Mouse (Mus musculus): ENCODE data around the gene Cdkn2aip. TPM values are rescaled to one million over a fixed set of nuclear protein-coding genes. Genes with fewer than 3 reads are reported as not detected.

The Cdkn2aip gene
- polyA plus RNA-seq, 1 experiment from 2014 or later: 18.4 TPM

GRCm38 (mm10) chr8:47673317-47674139, 40.2 kb downstream of the Cdkn2aip start:
- peak overlapping the region; percentile 99 for H3K27ac ChIP-seq
- DNase-seq (ENCODE audit: low spot score): peak; percentile 97
- WGBS: under 1% methylated on average over 53 of the region's 53 CpGs
- H3K27me3 ChIP-seq (ENCODE audit: insufficient read depth, poor library complexity, severe bottlenecking): no peaks in the 10 kb centered on the region
- H3K9me3 ChIP-seq: no peaks in the 10 kb centered on the region
- peaks cover 6% of the 10 kb centered on the region for H3K36me3 ChIP-seq
- peak overlapping the region; percentile 97 for H3K4me3 ChIP-seq
- peaks cover 5% of the 10 kb centered on the region; the same call in 1 of the 2 replicates for H3K4me1 ChIP-seq

GRCm38 (mm10) chr8:47664231-47664785, 49.4 kb downstream of the Cdkn2aip start:
- DNase-seq (ENCODE audit: low spot score): no peak
- Histone ChIP-seq H3K27me3 (ENCODE audit: insufficient read depth, poor library complexity, severe bottlenecking) (no peaks in the 10 kb centered on the region), H3K4me1 (no peaks in the 10 kb centered on the region), H3K27ac (no peak overlapping the region), H3K9me3 (no peaks in the 10 kb centered on the region), H3K36me3 (peaks cover 26% of the 10 kb centered on the region), H3K4me3 (no peak overlapping the region)
- WGBS: 86% methylated on average over 8 of the region's 8 CpGs

- 82% methylated on average over 5 of the region's 5 CpGs for WGBS
- H3K4me1 ChIP-seq: no peaks in the 10 kb centered on the region
- DNase-seq (ENCODE audit: low spot score): no peak
- no peaks in the 10 kb centered on the region for H3K27me3 ChIP-seq (ENCODE audit: insufficient read depth, poor library complexity, severe bottlenecking)
- no peak overlapping the region for H3K27ac ChIP-seq
- peaks cover 17% of the 10 kb centered on the region for H3K36me3 ChIP-seq
- no peak overlapping the region for H3K4me3 ChIP-seq
- no peaks in the 10 kb centered on the region for H3K9me3 ChIP-seq
These were observed 50.5 kb downstream of the Cdkn2aip start for GRCm38 (mm10) chr8:47663201-47663600.

GRCm38 (mm10) chr8:47662716-47663115, 51.0 kb downstream of the Cdkn2aip start:
- Histone ChIP-seq H3K27me3 (ENCODE audit: insufficient read depth, poor library complexity, severe bottlenecking) (no peaks in the 10 kb centered on the region), H3K36me3 (peaks cover 12% of the 10 kb centered on the region), H3K9me3 (no peaks in the 10 kb centered on the region), H3K4me1 (no peaks in the 10 kb centered on the region), H3K4me3 (no peak overlapping the region), H3K27ac (no peak overlapping the region)
- 93% methylated on average over 5 of the region's 5 CpGs for WGBS
- no peak for DNase-seq (ENCODE audit: low spot score)

GRCm38 (mm10) chr8:47660394-47660793, 53.3 kb downstream of the Cdkn2aip start:
- Histone ChIP-seq H3K27me3 (ENCODE audit: insufficient read depth, poor library complexity, severe bottlenecking) (no peaks in the 10 kb centered on the region), H3K27ac (no peak overlapping the region), H3K4me3 (no peak overlapping the region), H3K4me1 (no peaks in the 10 kb centered on the region), H3K9me3 (no peaks in the 10 kb centered on the region), H3K36me3 (no peaks in the 10 kb centered on the region)
- no peak for DNase-seq (ENCODE audit: low spot score)
- 79% methylated on average over 7 of the region's 7 CpGs for WGBS

- no peak overlapping the region for H3K27ac ChIP-seq
- H3K27me3 ChIP-seq (ENCODE audit: insufficient read depth, poor library complexity, severe bottlenecking): no peaks in the 10 kb centered on the region
- DNase-seq (ENCODE audit: low spot score): no peak
- no peaks in the 10 kb centered on the region for H3K9me3 ChIP-seq
- 92% methylated on average over 5 of the region's 5 CpGs for WGBS
- H3K4me3 ChIP-seq: no peak overlapping the region
- H3K36me3 ChIP-seq: no peaks in the 10 kb centered on the region
- 0 out of 2 replicates have a peak, but pooled peaks cover 1% of the 10 kb centered on the region for H3K4me1 ChIP-seq
These were observed 54.3 kb downstream of the Cdkn2aip start for GRCm38 (mm10) chr8:47659463-47659862.

Other genes starting within 250 kb of the Cdkn2aip start
- gene Trappc11, start 180.5 kb downstream of the Cdkn2aip start, polyA plus RNA-seq (2016; fragmentation: Nextera tagmentation; extraction: Ambion mirVana): 27.2 and 28.4 TPM in 2 replicates
- gene Rwdd4a, start 180.3 kb downstream of the Cdkn2aip start, polyA plus RNA-seq (2016; fragmentation: Nextera tagmentation; extraction: Ambion mirVana): 40.2 and 41.5 TPM in 2 replicates
- gene Ing2, start 38.4 kb downstream of the Cdkn2aip start, polyA plus RNA-seq (2016; fragmentation: Nextera tagmentation; extraction: Ambion mirVana): 8.0 and 13.7 TPM in 2 replicates
- gene Cldn24, start 108.2 kb upstream of the Cdkn2aip start, polyA plus RNA-seq (2016; fragmentation: Nextera tagmentation; extraction: Ambion mirVana): not detected in 2 replicates
- gene Cldn22, start 110.5 kb upstream of the Cdkn2aip start, polyA plus RNA-seq (2016; fragmentation: Nextera tagmentation; extraction: Ambion mirVana): not detected in 2 replicates

All from heart, embryonic 10.5 days (tissue).